Mouse (Mus musculus) lung, postnatal 0 days (tissue): ENCODE results near the gene Rarres2.

Source experiments
- CTCF ChIP-seq: IDR thresholded peaks from 2 replicates; pipeline ENCODE4 v1.5.1; 2016; ENCODE audit warnings: antibody characterized with exemption, mild to moderate bottlenecking
- EP300 ChIP-seq: IDR thresholded peaks from 2 replicates; pipeline ENCODE4 v1.6.1; 2016; ENCODE audit warnings: antibody characterized with exemption, mild to moderate bottlenecking, control low read depth

- TF ChIP-seq CTCF: no peak
- TF ChIP-seq EP300: no peak
Measured at GRCm38 (mm10) chr6:48614756-48615155, 42.2 kb upstream of the Rarres2 start.
